Mouse (Mus musculus): ENCODE results near the gene Baz1a. TPM values are rescaled to one million over a fixed set of nuclear protein-coding genes. Genes with fewer than 3 reads are reported as not detected.
"Not testable (repeated sequence)": the region's sequence is repeated elsewhere in the genome, so short reads cannot be mapped to it uniquely, and the experiment has no call there.

Baz1a gene
- polyA plus RNA-seq, 1 experiment = 3.1 TPM

- no peak for TF ChIP-seq TAL1 (IDR thresholded peaks at IDR 0.05; ENCODE audit: low read length)
- no peak for TF ChIP-seq GATA1 (IDR thresholded peaks at IDR 0.05; ENCODE audit: low read length)
- H3K27me3 ChIP-seq (ENCODE audit: control insufficient read depth) = no peaks in the 10 kb centered on the region
- no peaks in the 10 kb centered on the region for H3K9me3 ChIP-seq (ENCODE audit: control insufficient read depth, low read length)
- H3K4me1 ChIP-seq (ENCODE audit: control insufficient read depth) = peaks cover 18% of the 10 kb centered on the region
- H3K4me3 ChIP-seq (replicated peaks) = no peak overlapping the region
- H3K36me3 ChIP-seq (ENCODE audit: control insufficient read depth) = peaks cover 81% of the 10 kb centered on the region
These were observed 48.5 kb downstream of the Baz1a start for GRCm38 (mm10) chr12:54965532-54966160.

GRCm38 (mm10) chr12:54959569-54959968 lies 54.6 kb downstream of the Baz1a start:
- Histone ChIP-seq H3K9me3 (ENCODE audit: control insufficient read depth, low read length) (no peaks in the 10 kb centered on the region), H3K27me3 (ENCODE audit: control insufficient read depth) (no peaks in the 10 kb centered on the region), H3K4me3 (replicated peaks) (no peak overlapping the region), H3K36me3 (ENCODE audit: control insufficient read depth) (peaks cover 67% of the 10 kb centered on the region), H3K4me1 (ENCODE audit: control insufficient read depth) (peaks cover 10% of the 10 kb centered on the region)
- TF ChIP-seq GATA1 (IDR thresholded peaks at IDR 0.05; ENCODE audit: low read length) = no peak
- no peak for TF ChIP-seq TAL1 (IDR thresholded peaks at IDR 0.05; ENCODE audit: low read length)

GRCm38 (mm10) chr12:54956974-54957373 lies 57.2 kb downstream of the Baz1a start:
- Histone ChIP-seq H3K4me1 (ENCODE audit: control insufficient read depth) (peaks cover 4% of the 10 kb centered on the region), H3K4me3 (replicated peaks) (no peak overlapping the region), H3K36me3 (ENCODE audit: control insufficient read depth) (peaks cover 66% of the 10 kb centered on the region), H3K9me3 (ENCODE audit: control insufficient read depth, low read length) (no peaks in the 10 kb centered on the region), H3K27me3 (ENCODE audit: control insufficient read depth) (no peaks in the 10 kb centered on the region)
- TF ChIP-seq TAL1 (IDR thresholded peaks at IDR 0.05; ENCODE audit: low read length) = no peak

GRCm38 (mm10) chr12:54956457-54956856 lies 57.7 kb downstream of the Baz1a start:
- TF ChIP-seq GATA1 (IDR thresholded peaks at IDR 0.05; ENCODE audit: low read length) = no peak
- TF ChIP-seq TAL1 (IDR thresholded peaks at IDR 0.05; ENCODE audit: low read length) = no peak
- Histone ChIP-seq H3K36me3 (ENCODE audit: control insufficient read depth) (peaks cover 66% of the 10 kb centered on the region), H3K4me1 (ENCODE audit: control insufficient read depth) (peaks cover 2% of the 10 kb centered on the region), H3K9me3 (ENCODE audit: control insufficient read depth, low read length) (no peaks in the 10 kb centered on the region), H3K27me3 (ENCODE audit: control insufficient read depth) (no peaks in the 10 kb centered on the region), H3K4me3 (replicated peaks) (no peak overlapping the region)

- TF ChIP-seq GATA1 (IDR thresholded peaks at IDR 0.05; ENCODE audit: low read length) = no peak
- no peak for TF ChIP-seq TAL1 (IDR thresholded peaks at IDR 0.05; ENCODE audit: low read length)
- H3K9me3 ChIP-seq (ENCODE audit: control insufficient read depth, low read length) = no peaks in the 10 kb centered on the region
- H3K36me3 ChIP-seq (ENCODE audit: control insufficient read depth) = peaks cover 80% of the 10 kb centered on the region
- no peak overlapping the region for H3K4me3 ChIP-seq (replicated peaks)
- no peaks in the 10 kb centered on the region for H3K27me3 ChIP-seq (ENCODE audit: control insufficient read depth)
- H3K4me1 ChIP-seq (ENCODE audit: control insufficient read depth) = no peaks in the 10 kb centered on the region
These were observed 68.0 kb downstream of the Baz1a start for GRCm38 (mm10) chr12:54946116-54946515.

GRCm38 (mm10) chr12:54942586-54943157 lies 71.5 kb downstream of the Baz1a start:
- H3K4me3 ChIP-seq (replicated peaks); H3K9me3 ChIP-seq (ENCODE audit: control insufficient read depth, low read length); H3K27me3 ChIP-seq (ENCODE audit: control insufficient read depth): not testable (repeated sequence)
- peaks cover 18% of the 10 kb centered on the region for H3K4me1 ChIP-seq (ENCODE audit: control insufficient read depth)
- H3K36me3 ChIP-seq (ENCODE audit: control insufficient read depth) = peaks cover 86% of the 10 kb centered on the region

GRCm38 (mm10) chr12:54937581-54938343 lies 76.4 kb downstream of the Baz1a start:
- not testable (repeated sequence) for H3K4me3 ChIP-seq (replicated peaks); H3K9me3 ChIP-seq (ENCODE audit: control insufficient read depth, low read length); H3K27me3 ChIP-seq (ENCODE audit: control insufficient read depth)
- Histone ChIP-seq H3K4me1 (ENCODE audit: control insufficient read depth) (peaks cover 26% of the 10 kb centered on the region), H3K36me3 (ENCODE audit: control insufficient read depth) (peaks cover 93% of the 10 kb centered on the region)

GRCm38 (mm10) chr12:54910387-54910786 lies 103.8 kb downstream of the Baz1a start:
- H3K9me3 ChIP-seq (ENCODE audit: control insufficient read depth, low read length) = no peaks in the 10 kb centered on the region
- H3K36me3 ChIP-seq (ENCODE audit: control insufficient read depth) = peaks cover 96% of the 10 kb centered on the region
- H3K4me1 ChIP-seq (ENCODE audit: control insufficient read depth) = no peaks in the 10 kb centered on the region
- no peak overlapping the region for H3K4me3 ChIP-seq (replicated peaks)
- TF ChIP-seq GATA1 (IDR thresholded peaks at IDR 0.05; ENCODE audit: low read length) = no peak
- no peak for TF ChIP-seq TAL1 (IDR thresholded peaks at IDR 0.05; ENCODE audit: low read length)
- no peaks in the 10 kb centered on the region for H3K27me3 ChIP-seq (ENCODE audit: control insufficient read depth)

- not testable (repeated sequence) for H3K9me3 ChIP-seq (ENCODE audit: control insufficient read depth, low read length)
- peaks cover 49% of the 10 kb centered on the region for H3K36me3 ChIP-seq (ENCODE audit: control insufficient read depth)
These were observed 121.6 kb downstream of the Baz1a start for GRCm38 (mm10) chr12:54892559-54892958.

More at GRCm38 (mm10) chr12:54892559-54892958, 121.6 kb downstream of the Baz1a start:
- not testable (repeated sequence) for H3K4me3 ChIP-seq (replicated peaks); H3K4me1 ChIP-seq (ENCODE audit: control insufficient read depth); H3K27me3 ChIP-seq (ENCODE audit: control insufficient read depth)

Data from erythroblast, embryonic 14.5 days (primary cell).